ENCODE assay signal across 10 mouse cellular contexts in genomic region chr11:120164471-120165261, GRCm38 (mm10). TPM values are rescaled to one million over a fixed set of nuclear protein-coding genes. Genes with fewer than 3 reads are reported as not detected.
A peak's percentile ranks its signal among the peaks of the same experiment; 100 is the strongest.
DNase-seq lines count a peak whose midpoint lies in the region; ATAC-seq and TF ChIP-seq lines count a peak whose summit lies in the region.
"Had no signal": no experiment of that assay in that cellular context is flagged by ENCODE, and none has a peak within 500 bp of the region (broad histone marks: within the 10 kb centered on the region; RNA-seq: fewer than 3 reads in every experiment).

No protein-coding gene starts in this region.

- no peaks in the 10 kb centered on the region for H3K9me3 ChIP-seq in E14TG2a.4 (ENCODE audit: low read length)
- peaks cover 3% of the 10 kb centered on the region; the same call in 1 of the 2 replicates for H3K9me3 ChIP-seq in heart, embryonic 13.5 days

- peak; percentile 69 for DNase-seq in adrenal gland, adult 2 months
- DNase-seq in adrenal gland, postnatal 25 days: no peak
- DNase-seq in kidney, postnatal 25 days: peak; percentile 59 to 88
- no peak for DNase-seq in left cerebral cortex, adult 2 months (ENCODE audit: extremely low spot score in 1 of 2, low spot score in 2 of 2)
- no peak for DNase-seq in frontal cortex, adult 2 months (ENCODE audit: extremely low spot score in 1 of 2, low spot score in 1 of 2)
- no peak for DNase-seq in thymus, postnatal 0 days (ENCODE audit: low spot score)
- DNase-seq: left cerebral cortex, postnatal 4 days had no signal

- H3K36me3 ChIP-seq in E14TG2a.4 (ENCODE audit: insufficient read depth, low read length): no peaks in the 10 kb centered on the region
- H3K36me3 ChIP-seq in heart, embryonic 13.5 days: no peaks in the 10 kb centered on the region

- TF ChIP-seq CTCF in E14TG2a.4 (conservative IDR thresholded peaks at IDR 0.05; ENCODE audit: low read length): no peak
- TF ChIP-seq CTCF in left cerebral cortex, adult 2 months (IDR thresholded peaks at IDR 0.05): no peak

- ATAC-seq in heart, embryonic 13.5 days (ENCODE audit: extremely low read depth, insufficient number of reproducible peaks, low FRiP score, low TSS enrichment): peak; percentile 43; the same call in 1 of the 2 replicates

- 34% methylated on average over 17 of the region's 17 CpGs for WGBS in heart, embryonic 13.5 days

- intact Hi-C loops in left cerebral cortex, adult 2 months (cut with DNase I): loop anchor here (5.0 kb wide), 2 partner anchors 52 to 143 kb away; no protein-coding TSS in a partner anchor

- no peaks in the 10 kb centered on the region for H3K27me3 ChIP-seq in E14TG2a.4 (ENCODE audit: insufficient read depth, low read length)
- no peaks in the 10 kb centered on the region for H3K27me3 ChIP-seq in heart, embryonic 13.5 days (replicated peaks)

- H3K4me1 ChIP-seq in E14TG2a.4 (replicated peaks; ENCODE audit: low read depth, low read length): peaks cover 90% of the 10 kb centered on the region
- peaks cover 75% of the 10 kb centered on the region for H3K4me1 ChIP-seq in heart, embryonic 13.5 days

- peak overlapping the region; percentile 84 for H3K9ac ChIP-seq in heart, embryonic 13.5 days

- H3K4me3 ChIP-seq in E14TG2a.4 (replicated peaks; ENCODE audit: low read length): peak overlapping the region; percentile 43
- peak overlapping the region; percentile 41 for H3K4me3 ChIP-seq in heart, embryonic 13.5 days
- H3K4me3 ChIP-seq in left cerebral cortex, adult 2 months: no peak overlapping the region
- H3K4me3 ChIP-seq: erythroblast, embryonic 14.5 days had no signal

- peak overlapping the region; percentile 94 for H3K27ac ChIP-seq in heart, embryonic 13.5 days (replicated peaks)
- H3K27ac ChIP-seq in left cerebral cortex, adult 2 months: no peak overlapping the region

- peak overlapping the region; percentile 58 for H3K4me2 ChIP-seq in heart, embryonic 13.5 days

RNA-seq across cellular contexts. Expression of gene Slc38a10, which starts 13.5 kb away (rescaled TPM):
- total RNA-seq in adrenal gland, adult 2 months (2021): 100 to 1,000 TPM; 119 to 148 TPM
- 132 and 146 TPM in 2 replicates for polyA plus RNA-seq in adrenal gland, adult 2 months (2012; rRNA removed)
- 122 and 163 TPM in 2 replicates for total RNA-seq in adrenal gland, postnatal 25 days (2021)
- polyA plus RNA-seq in heart, embryonic 13.5 days (2015; fragmentation: Nextera tagmentation; extraction: Ambion mirVana): 83.7 and 88.0 TPM in 2 replicates
- 10 to 100 TPM; 81.0 to 82.4 TPM for total RNA-seq in left cerebral cortex, adult 2 months (2021)
- 62.5 and 62.6 TPM in 2 replicates for polyA plus RNA-seq in frontal cortex, adult 2 months (2012; rRNA removed)
- polyA plus RNA-seq in thymus, postnatal 0 days (2015; fragmentation: Nextera tagmentation; extraction: Ambion mirVana): 58.9 and 60.9 TPM in 2 replicates

Comparison
In these comparisons a context has a peak if more than half of its experiments do, and no peak if none do; other contexts are left out.
1. DNase-seq: peak in adrenal gland, adult 2 months (single experiment) and kidney, postnatal 25 days (2 of 2); none in adrenal gland, postnatal 25 days (single experiment), left cerebral cortex, adult 2 months (0 of 2), frontal cortex, adult 2 months (0 of 2) and thymus, postnatal 0 days (single experiment).